Mouse (Mus musculus) adrenal gland, postnatal 25 days (tissue): ENCODE data around the gene Col6a5. TPM values are rescaled to one million over a fixed set of nuclear protein-coding genes. Genes with fewer than 3 reads are reported as not detected.
A peak's percentile ranks its signal among the peaks of the same experiment; 100 is the strongest.
"Not testable (repeated sequence)": the region's sequence is repeated elsewhere in the genome, so short reads cannot be mapped to it uniquely, and the experiment has no call there.

Source experiments
- DNase-seq: peaks from one replicate; pipeline ENCODE4 v3.0.0; 2021; ENCODE audit warnings: mixed read lengths
- total RNA-seq: library from RNA; stranded (reverse); gene quantifications from 2 replicates; pipeline ENCODE4 v1.2.3, GENCODE M21; 2021

Gene Col6a5
- total RNA-seq, 1 experiment from 2014 or later: 1.6 TPM

DNA sequence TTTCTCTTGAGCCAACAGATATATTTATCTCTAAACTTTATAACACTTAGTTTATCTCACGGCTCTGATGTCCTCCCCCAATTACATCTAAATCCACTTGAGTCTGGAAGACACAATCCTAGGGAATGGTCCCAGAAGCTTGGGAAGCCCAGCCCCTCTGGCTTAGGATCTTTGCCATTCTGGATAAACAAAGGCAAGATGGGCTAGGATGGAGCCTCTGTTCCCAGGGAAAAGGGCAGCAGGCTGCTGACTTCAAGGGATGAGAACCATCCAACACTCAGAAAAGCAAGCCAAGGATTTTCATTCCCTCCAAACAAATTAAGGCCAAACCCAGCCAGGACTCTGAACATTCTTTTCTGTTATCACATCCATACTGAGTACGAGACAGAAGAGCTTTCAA lies 51.1 kb downstream of the Col6a5 start:
- no peak for DNase-seq

DNA sequence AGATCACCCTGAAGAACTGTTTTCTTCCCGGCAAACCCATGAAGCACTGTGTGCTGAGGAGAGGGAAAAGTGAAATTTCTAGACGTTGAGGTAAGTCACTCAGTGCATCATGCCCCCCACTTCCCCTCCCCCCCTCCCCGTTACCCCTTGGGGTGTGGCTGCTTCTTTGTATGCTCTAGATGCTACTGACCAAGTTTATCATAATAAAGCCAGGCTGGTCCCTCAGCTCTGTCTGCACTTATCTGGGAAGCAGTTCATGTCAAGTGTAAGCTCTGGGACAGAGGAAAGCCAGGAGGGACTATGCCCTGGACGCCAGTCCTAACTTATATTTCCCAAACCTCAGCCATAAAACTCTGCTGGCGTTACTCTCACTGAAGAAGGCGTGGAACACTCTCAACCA lies 53.0 kb downstream of the Col6a5 start:
- DNase-seq: no peak

DNA sequence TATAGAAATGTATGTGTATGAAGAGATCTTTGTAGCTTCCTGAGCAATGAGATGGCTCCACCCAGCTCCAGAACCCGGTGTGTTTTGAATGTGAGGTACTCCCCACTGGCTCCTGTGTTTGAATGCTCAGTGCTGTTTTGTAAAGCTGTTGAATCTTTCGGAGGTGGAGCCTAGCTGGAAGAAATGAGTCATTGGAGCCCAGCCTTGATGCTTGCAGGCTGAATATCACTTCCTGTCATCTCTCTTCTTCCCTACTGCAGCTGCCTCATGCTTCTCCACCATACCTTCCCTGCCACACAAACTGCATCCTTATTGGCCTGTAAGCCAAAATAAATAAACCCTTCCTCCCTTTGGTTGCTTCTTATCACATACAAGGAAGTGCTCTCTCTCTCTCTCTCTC lies 72.9 kb downstream of the Col6a5 start:
- peak; percentile 16 for DNase-seq

DNA sequence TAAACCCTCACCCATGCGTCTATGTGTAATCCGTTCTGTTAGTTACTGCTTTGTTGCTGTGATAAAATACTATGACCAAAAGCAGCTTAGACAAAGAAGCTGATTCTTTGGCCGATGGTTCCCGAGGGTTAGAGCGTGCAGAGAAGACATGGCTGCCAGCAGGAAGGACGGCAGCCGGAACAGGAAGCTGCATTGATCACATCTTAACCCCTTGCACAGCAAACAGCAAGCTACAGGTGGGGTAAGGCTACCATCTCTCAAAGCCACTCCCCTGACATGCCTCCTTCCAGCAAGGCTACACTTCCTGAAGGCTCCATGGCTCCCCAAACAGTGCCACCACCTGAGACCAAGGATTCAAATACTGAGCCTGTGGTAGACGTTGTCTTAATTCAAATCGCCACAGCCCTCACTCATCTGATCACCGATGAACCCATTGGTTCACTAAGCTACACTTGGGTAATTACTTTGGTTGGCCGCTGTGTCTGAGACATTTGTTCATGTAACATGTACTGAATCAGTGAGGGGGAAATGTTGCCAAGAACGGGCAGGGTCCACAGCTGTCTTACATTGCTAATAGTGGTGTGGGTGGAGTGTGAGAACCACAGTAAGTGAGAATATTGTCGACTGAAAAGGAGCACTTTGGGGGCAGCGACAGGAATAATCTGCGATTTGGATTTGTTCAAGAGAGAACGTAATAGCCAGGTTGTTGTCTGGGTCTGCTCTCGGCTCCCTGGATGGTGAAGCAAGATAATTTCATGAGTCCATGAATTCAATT lies 75.6 kb downstream of the Col6a5 start:
- DNase-seq: no peak

DNA sequence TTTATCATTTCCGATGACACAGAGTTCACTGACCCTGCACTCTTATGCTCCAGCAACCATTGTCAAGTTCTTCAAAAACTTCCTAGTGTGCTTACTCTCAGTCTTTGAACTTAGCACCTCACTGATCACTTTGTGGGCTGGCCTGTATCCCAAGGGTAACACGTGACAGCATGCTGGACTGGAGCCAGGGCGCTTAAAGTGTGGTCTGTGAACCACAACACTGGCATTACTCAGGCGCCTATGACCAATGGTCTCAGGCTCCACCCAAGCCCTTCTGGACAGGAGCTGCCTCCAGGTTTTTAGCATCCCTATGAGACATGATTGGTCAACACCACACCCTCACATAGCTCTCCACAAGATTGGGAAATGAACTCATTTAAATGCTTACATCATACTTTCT lies 79.7 kb downstream of the Col6a5 start:
- DNase-seq: peak; percentile 4

DNA sequence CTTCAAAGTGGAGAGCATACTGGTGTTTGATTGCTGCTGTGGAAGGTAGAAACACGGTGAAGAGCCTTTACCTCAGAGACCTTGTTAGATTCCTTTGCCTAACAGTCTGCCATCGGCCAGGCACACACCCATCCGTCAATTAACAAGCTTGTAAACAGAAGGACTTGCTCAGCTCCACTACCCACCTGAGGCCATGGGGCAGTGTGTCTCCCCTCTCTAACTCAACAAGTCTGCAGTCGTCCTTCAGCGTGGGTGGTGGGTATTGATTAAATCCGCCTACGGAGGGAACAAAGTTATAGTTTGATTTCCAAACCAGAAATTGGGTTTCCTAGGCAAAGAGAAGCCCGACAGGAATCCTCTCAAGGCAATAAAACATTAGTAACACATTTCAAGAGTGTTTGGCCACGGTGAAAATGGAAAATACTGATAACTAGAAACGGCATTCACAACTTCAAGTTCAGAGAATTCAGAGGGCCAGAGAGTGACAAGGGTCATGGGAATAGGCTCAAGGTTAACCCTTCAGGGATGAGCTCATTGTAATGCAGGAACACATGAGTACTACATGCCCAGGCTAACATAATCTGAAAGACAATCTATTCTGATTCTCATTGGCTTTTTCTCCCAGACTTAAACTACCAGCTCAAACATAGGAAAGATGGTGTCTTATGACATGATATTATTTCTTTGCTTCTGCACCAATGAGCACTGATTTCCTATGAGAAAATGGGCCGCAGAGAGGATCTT lies 81.9 kb downstream of the Col6a5 start:
- no peak for DNase-seq

DNA sequence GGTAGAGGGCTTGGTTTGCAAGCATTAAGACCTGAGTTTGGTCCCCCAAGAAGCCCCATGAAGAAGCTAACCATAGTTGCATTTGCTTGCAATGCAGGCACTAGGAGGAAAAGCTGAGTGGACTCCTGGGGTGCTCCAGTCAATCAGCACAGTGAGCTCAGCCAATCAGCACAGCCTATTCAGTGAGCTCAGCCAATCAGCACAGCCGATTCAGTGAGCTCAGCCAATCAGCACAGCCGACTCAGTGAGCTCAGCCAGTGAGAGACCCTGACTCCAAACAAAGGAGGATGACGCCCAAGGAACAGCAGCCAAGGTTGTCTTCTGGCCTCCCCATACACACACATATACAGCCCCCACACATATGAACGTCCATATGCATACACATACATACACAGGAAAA lies 84.3 kb downstream of the Col6a5 start:
- no peak for DNase-seq

DNA sequence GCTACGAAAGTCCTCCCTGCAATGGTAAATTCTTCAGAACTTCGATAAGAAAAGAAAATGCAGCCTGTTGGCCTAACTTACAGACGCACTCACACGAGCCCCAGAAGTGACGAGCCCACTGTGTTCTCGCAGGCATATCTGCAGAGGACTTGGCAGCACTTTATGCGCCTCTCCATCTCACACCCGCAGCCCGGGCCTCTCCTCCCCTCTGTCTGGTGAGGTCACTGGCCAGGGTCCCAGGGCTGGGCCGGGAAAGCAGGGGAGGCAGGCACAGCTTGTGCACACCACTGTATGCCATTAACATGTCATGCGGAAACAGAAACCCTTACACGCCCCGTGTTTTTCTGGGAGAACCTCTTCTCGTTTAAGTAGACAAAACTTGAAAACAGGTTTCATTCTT lies 88.8 kb downstream of the Col6a5 start:
- DNase-seq: no peak

DNA sequence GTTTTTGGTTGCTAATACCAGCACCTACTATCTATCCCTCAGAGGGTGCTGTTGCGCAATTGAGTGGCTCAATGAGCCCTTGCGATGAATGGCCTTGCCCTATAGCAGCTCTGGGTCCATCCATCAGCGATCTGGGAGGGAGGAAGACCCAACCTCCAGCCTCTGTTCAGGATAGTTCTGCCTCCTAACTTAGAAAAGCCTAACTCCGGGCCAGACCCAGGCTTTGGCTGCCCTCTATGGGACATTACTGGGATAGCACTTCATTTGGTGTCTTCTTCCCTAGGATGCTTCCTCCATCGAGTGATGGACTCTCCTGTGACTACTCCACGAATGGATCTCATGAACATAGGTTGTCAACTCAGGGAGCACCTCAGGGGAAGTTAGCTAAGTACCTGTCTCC lies 102.7 kb downstream of the Col6a5 start:
- peak; percentile 57 for DNase-seq

- DNase-seq: no peak
These were observed 107.7 kb downstream of the Col6a5 start for GRCm38 (mm10) chr9:105852778-105853065.

DNA sequence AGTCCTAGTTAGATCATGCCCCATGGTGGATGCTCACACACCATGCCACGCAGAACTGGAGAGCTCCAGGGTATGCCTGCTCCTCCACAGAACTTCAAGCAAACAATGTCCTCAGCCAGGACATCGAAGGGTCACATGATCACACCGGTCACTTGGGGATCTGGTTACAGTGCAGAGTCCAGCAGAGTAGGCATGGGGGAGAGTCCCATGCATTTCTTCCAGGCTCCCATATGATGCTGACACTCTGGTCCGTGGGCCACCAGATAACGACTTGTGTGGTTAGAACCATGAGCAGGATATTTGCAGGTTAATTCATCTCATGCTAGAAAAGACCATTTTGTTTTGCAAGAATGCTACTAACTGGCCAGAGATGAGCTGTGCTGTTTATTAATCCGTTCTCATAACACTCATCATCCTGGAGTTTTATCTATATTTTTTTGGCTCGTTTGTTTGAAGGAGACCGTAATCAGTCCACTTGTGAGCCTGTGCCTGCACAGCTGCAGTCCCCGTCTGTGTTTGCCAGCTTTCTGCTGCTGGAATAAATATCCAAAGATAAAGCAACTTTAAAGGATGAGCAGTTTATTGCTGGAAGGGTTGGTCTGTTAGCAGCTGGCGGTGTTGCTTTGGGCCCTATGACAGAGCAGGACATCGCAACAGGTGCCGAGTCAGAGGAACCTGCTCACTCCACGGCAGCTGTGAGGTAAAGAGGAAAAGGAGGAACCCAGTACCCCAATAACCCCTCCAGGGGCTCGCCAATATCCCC lies 108.2 kb downstream of the Col6a5 start:
- DNase-seq: no peak

GRCm38 (mm10) chr9:105851011-105851410 lies 109.4 kb downstream of the Col6a5 start:
- DNase-seq: no peak

DNA sequence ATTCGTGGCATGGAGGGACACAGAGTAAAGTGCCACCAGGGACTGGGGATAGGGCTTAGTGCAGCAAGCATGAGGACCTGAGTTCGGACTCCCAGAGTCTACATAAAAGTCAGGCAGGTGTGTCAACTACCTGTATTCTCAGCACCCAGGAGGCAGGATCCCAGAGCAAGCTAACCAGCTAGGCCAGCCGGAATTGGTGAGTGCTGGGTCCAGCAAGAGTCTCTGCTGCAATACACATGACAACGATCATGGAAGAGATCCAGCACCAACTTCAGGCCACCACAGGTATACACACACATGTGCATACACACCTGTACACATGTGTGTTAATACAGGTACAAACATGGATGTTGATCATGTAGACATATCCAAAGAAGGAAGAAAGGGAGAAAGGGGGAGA lies 112.0 kb downstream of the Col6a5 start:
- no peak for DNase-seq

DNA sequence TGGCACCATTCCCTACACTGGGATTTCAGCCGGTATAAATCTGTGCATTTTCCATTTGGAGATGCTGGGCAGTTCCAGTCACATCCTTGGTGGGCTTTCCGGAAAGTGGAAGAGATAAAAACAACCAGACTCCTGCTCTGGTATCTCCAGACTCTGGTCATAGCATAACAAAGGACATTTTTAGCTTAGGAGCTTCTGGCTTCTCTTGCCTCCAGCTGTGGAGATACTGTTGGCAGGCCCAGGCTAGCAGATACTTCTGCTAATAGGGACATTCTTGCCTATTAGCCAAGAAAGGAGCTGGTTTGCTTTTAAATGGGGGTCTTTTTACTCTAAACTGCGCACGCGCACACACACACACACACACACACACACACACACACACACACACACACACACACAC lies 113.2 kb downstream of the Col6a5 start:
- DNase-seq: no peak

DNA sequence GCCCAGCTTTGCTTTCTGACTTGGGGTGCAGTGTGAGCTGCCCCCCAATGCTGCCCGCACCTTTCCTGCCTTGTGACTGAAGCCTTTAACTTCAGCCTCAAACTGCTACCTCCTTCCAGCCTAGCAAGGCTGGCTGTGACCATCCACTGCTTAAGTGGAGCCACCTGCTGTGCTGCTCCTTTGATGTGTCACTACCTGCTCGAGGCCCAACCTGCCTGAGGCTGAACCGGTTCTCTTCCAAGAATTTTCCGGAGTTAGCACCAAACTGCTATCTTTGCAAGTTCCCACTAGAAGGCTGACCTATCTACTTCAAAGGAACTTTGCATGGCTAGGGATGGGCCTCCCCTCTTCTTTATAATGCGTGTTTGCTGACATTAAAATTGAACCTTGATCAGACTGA lies 119.1 kb downstream of the Col6a5 start:
- DNase-seq: not testable (repeated sequence)

DNA sequence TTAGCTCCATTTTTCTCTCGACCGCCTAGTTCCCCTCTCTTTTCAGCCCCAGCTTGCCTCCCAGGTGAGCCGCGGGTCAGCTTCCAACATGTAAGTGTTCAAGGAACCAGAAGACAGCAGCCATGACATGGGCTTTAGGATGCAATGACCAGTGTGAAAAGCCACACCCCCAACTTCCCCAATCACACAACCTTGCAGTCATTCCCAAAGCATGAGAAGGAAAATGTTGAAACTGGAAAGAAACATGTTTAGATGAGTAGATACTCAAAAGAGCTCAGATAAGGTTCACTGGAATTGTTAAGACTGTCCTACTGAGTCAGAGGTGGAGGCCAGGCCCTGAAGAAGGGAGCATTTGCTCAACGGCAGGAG lies 121.3 kb downstream of the Col6a5 start:
- no peak for DNase-seq

- no peak for DNase-seq
These were observed 121.9 kb downstream of the Col6a5 start for GRCm38 (mm10) chr9:105838396-105839146.

DNA sequence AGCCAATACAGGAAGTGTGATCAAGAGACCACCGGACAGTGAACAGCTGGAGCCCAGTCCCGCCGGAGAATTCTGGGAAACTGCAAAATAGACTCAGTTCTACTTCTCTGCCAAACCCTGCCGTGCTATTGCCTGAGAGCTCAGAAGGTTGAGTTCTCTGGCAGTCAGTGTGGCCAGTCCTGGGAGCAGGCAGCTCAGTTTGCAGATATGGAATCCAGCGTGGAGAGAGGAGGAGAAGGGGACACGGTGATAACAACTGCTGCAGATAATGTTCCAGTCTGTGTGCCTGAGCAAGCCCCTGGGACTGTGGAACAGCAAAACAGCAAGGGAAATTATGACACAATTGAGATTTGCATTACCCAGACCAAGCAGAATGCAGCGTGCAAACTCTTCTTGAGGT lies 124.9 kb downstream of the Col6a5 start:
- no peak for DNase-seq

- no peak for DNase-seq
These were observed 125.6 kb downstream of the Col6a5 start for GRCm38 (mm10) chr9:105834799-105835198.

GRCm38 (mm10) chr9:105831291-105831690 lies 129.2 kb downstream of the Col6a5 start:
- no peak for DNase-seq

DNA sequence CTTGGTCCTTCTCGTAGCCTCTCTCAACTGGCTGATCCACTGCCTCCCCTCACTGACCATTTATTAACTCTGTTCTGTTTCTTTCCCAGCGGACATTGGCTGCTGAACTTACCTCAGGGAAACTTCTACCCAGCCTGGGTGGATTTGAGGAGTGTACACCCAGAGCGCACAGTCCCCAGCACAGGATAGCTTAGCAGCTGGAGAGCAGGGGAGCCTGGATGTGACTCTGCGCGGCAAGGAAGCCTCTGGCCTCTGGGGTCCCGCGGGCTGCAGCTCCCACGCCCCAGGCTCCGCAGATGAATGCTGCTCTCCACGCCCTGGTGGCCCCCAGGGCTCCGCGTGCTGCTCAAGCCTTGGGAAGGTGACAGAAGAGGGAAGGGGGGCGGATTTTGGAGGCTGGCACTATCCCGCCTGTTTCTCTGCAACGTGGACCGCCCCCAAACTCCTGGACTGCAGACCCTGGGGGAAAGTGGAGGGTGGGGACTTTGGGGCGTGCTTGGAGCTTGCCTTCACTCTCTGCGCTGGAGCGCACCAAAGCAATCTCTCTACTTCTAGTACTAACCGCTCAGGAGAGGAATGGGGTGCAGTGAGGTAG lies 132.6 kb downstream of the Col6a5 start, which contains the start of gene Col6a6:
Gene Col6a6 (minus strand): TSS at position 370 of the 595 bp plus-strand sequence.
- DNase-seq: no peak

GRCm38 (mm10) chr9:105827076-105827647 lies 133.3 kb downstream of the Col6a5 start:
- DNase-seq: no peak
